Mouse (Mus musculus): ENCODE measurements around the gene Ppp3ca.

DNA sequence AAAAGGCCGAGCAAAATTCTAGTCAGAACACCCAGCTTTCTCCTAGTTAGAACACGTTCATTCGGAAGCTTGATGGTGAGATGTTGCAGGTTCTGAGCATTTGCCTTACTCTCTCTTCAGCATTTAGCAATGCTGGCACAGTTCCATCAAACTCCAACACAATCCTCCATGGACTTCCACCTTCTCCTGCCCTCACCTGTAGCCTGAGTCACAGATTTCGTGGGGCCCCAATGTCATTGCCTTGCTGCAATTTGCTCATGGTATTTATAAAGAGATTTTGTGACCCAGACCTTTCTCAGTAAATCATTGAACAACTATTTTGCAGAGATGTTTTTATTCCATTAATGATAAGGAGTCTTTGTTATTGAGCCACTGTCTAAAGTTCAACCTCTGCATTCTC is 278.2 kb downstream of the Ppp3ca start:
- TF ChIP-seq CHD2 (IDR thresholded peaks at IDR 0.05; ENCODE audit: low read length): no peak
- TF ChIP-seq BHLHE40 (IDR thresholded peaks at IDR 0.05; ENCODE audit: borderline replicate concordance, low read depth, low read length): no peak
- TF ChIP-seq CTCF (IDR thresholded peaks at IDR 0.05 in 2 of 3, conservative IDR thresholded peaks at IDR 0.05 in 1 of 3; ENCODE audit: control insufficient read depth in 1 of 3, insufficient read depth in 1 of 3, low read depth in 2 of 3, low read length in 3 of 3, poor library complexity in 1 of 3, severe bottlenecking in 1 of 3): no peak
- no peak for TF ChIP-seq POLR2AphosphoS5 (IDR thresholded peaks at IDR 0.05; ENCODE audit: borderline replicate concordance, low read depth, low read length)
- no peak for TF ChIP-seq EP300 (IDR thresholded peaks at IDR 0.05; ENCODE audit: low read depth in 1 of 2, low read length in 2 of 2)
- TF ChIP-seq E2F4 (IDR thresholded peaks at IDR 0.05; ENCODE audit: borderline replicate concordance, low read depth, low read length): no peak
- no peak for TF ChIP-seq KAT2A (conservative IDR thresholded peaks at IDR 0.05; ENCODE audit: low read depth, low read length)
- TF ChIP-seq TBP (IDR thresholded peaks at IDR 0.05; ENCODE audit: low read depth, low read length): no peak
- no peak for TF ChIP-seq JUND (IDR thresholded peaks at IDR 0.05; ENCODE audit: low read depth, low read length)
- no peak for TF ChIP-seq POLR2A (IDR thresholded peaks at IDR 0.05; ENCODE audit: control insufficient read depth in 1 of 2, insufficient read depth in 1 of 2, low read depth in 1 of 2, low read length in 2 of 2, poor library complexity in 1 of 2)

Measured in MEL (cell line).